Mouse (Mus musculus): ENCODE data around the gene D930048N14Rik.
"Not testable (repeated sequence)": the region's sequence is repeated elsewhere in the genome, so short reads cannot be mapped to it uniquely, and the experiment has no call there.

The D930048N14Rik gene

DNA sequence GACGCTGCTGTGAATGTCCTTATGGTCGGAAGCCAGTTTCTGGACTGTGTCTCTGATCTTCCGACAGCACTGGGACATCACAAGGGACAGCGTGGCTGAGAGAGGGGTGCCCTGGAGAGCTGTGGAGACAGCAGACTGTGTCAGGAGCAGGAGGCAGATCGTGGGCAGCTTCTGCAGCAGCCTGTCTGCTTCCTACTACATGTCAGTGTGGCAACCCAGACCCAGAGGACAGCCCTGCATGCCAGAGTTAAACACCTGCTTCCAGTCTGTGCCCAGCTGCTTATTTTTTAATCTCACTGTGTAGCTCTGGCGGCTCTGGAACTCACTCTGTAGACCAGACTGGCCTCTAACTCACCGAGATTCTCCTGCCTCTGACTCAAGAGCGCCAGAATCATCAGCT is 22.8 kb upstream of the D930048N14Rik start:
- no peak for DNase-seq (ENCODE audit: low spot score)

DNA sequence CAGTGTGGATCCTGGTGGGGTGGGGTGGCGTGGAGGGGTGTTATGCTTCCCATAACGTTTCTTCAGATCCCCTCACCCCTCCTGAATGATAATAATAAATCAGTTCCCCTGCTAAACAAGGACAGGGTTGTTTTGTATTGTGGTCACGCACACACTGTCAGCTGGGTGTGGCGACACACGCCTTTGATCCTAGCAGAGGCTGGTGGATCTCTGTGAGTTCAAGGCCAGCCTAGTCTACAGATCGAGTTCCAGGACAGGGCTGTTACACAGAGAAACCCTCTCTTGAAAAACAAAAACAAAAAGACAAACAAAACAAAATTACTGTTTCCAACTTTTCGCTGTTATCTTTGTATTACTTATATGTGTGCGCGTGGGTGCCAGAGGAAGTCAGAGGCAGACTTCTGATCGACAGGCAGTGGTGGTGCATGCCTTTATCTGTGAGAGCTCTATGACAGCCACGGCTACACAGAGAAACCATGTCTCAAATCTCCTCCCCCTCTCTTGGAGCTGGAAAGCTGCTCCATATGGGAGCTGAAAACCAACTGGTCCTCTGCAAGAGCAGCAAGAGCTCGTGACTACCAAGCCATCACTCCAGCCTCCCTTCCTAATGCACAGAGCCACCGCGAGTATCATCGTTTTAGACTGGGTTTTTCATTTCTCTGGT is 21.0 kb upstream of the D930048N14Rik start:
- DNase-seq (ENCODE audit: low spot score): no peak

DNA sequence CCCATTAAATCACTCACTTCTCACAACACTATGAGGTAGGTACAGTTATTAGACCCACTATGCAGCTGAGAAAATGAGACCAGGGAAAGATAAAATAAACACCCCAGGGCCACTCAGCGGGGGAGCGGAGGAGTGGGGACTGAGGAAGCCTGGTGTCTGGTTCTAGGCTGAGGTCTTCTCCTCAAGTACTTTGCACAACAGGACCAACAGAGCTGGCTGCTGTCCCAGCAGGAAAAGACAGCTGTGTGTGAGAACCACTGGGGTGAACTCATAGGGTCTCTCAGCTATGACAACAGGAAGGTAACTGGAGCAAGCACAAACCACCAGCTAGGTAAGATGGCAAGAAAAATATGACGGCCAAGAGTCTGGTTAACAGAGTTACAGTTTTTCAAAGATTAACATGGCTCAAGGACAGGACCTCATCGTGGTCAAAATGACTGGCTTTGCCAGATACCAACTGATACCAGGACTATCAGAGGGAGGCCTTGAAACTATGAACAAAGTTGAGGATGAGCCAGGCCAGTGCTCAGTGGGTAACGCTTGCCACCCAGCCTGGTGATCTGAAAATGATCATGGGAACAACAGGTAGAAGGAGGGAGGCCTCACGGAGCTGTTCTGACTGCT is 18.5 kb upstream of the D930048N14Rik start:
- DNase-seq (ENCODE audit: low spot score): no peak

DNA sequence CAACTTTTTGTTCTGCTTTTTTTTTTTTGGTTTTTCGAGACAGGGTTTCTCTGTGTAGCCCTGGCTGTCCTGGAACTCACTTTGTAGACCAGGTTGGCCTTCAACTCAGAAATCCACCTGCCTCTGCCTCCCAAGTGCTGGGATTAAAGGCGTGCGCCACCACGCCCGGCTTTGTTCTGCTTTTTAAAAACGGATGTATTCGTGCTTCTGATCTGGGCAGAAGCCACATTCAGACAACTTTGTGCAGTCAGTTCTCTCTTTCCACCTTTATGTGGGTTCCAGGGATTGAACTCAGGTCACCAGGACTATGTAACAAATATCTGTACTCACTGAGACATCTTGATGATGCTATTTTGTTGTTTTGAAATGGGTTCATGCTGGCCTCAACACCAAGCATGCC is 17.6 kb upstream of the D930048N14Rik start:
- DNase-seq (ENCODE audit: low spot score): not testable (repeated sequence)

DNA sequence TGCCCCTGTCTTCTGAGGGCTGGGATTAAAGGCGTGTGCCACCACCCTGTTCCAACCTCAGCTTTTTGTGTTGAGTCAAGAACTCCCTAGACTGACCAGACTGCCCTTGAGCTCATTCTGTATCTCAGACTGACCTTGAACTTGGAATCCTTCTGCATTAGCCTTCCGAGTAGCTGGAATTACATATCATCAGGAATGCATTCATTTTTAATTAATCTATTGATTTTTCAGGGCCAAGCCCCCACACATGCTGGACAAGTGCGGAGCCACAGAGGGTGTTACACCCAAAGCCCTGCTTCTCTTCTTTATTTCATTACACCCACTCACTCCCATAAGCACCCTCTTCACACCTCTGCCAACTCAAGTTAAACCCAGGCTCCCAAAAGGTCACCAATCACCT is 17.0 kb upstream of the D930048N14Rik start:
- no peak for DNase-seq (ENCODE audit: low spot score)

DNA sequence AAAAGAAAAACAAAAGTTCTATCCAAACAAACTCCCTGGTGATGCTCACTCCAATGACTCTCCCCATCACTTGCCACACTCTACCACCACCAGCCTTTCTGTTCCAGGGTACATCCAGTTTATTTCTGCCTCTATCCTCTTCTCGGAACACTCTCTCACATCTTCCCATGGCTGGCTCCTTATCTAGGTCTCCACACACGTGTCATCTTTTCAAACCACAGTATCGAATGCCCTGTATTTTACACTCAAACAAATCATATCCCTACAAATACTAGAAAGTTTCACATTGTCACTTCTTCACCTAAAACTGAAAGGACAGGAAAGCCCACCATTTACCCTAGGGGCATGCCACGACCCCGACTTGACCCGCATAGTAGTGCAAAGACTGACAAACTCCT is 15.6 kb upstream of the D930048N14Rik start:
- DNase-seq (ENCODE audit: low spot score): no peak

DNA sequence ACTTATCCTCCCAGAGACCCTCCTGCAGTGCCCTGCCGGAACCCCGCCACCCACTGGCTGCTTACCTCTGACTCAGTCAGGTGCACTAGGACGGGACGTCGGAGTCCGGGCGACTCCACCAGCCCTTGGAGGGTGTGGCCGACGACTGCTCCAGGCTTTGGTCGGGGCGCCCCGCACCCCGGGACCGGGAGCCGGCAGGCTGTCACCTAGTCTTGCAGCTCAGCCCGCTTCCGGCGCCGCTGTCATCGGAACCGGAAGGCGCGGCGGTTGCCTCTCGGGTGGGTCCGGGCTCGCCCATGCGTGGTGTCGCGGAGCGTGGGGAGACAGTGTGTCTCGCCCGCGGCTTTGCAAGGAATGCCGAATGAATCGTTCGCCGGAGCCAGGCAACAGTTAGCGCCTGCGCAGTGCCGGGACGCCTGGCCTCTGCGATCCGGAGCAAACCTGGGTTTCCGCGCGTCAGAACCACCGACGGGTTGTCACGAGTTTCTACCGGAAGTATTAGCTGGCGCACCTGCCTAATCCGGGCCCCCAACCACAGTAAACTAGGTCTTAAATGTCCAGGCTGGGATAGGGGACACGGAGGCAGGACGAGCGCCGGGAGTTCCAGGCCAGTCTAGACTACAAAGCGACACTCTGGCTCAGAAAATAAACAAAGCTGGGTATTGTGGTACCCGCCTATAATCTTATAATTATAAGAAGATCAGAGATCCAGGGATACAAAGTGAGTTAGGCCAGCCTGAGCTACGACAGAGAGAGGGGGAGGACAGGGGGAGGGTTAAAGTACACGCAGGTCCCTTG is 15.0 kb upstream of the D930048N14Rik start, which contains the start of gene Rmnd5b:
Rmnd5b (minus strand) TSS at position 372 of the 798 bp plus-strand sequence.
- DNase-seq (ENCODE audit: low spot score): peak; percentile 71

DNA sequence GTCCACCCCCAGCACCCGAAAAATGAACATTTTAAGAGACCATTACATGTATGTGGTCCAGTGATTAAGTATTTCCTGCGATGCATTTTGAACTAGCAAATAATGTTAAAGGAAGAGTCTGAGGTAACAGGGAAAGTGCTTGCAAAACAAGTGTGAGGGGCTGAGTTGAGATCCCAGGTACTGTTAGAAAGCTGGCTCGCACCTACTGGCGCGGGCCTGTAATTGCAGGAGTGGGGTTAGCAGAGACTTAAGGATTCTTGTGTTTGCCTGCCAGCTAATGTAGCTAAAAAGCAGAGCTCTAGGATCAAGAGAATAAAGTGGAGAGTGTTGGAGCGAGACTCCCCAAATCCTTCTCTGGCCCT is 14.4 kb upstream of the D930048N14Rik start:
- no peak for DNase-seq (ENCODE audit: low spot score)

DNA sequence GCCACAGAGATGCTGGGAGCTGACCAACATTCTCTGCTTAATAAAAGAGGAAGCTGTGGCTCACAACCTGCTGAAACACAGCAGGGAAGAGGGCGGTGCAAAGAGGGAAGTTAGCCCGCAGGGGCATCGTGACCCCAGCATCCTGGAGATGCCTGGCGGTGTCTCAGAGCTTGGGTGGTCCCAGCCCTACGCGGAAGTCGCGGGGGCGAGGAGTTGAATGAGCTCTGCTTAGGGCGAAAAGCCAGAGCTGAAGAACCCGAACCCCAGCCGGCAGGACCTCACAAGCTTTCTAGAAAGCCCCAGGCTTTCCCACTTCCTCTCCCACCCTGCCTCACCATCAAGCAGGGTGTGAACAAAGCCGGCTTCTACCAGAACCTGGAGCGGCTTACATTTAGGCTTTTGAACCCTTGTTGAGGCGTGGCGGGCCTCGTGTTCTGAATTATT is 12.8 kb upstream of the D930048N14Rik start:
- DNase-seq (ENCODE audit: low spot score): no peak

DNA sequence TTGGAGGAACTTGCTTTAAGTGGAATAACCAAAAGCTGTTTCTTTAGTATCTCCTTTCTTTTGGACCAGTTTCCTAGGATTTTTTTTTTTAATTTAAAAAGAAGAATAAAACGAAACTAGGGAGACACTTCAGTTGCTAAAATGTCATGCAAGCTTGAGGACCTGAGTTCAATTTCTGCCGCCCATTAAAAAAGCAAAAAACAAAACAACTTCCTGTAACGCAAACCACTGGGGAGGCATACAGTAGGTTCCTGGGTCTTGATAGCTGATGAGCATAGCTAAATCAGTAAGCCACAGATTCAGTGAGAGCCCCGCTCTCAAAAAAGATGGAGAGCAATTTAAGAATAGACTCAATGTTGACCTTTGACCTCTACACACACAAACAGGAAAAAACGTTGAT is 12.3 kb upstream of the D930048N14Rik start:
- DNase-seq (ENCODE audit: low spot score): no peak

DNA sequence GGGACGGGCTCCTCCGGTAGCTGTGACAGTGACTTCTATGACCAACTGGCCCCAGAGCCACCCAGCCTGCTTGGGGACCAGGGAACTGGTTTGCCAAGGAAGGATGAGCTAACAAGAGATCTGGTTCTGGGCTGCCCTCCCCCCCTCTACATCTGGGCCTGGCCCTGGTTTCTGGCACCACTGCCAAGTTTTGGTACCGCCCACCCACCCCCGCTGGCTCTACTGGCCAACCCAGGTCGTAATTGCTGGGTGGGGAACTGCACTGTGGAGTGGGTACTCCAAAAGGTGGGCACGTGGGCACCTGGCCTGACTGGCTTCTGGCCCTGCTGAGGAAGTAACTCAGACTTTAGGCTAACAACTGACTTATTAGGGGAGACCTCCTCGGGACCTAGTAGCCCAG is 10.0 kb upstream of the D930048N14Rik start:
- DNase-seq (ENCODE audit: low spot score): no peak

DNA sequence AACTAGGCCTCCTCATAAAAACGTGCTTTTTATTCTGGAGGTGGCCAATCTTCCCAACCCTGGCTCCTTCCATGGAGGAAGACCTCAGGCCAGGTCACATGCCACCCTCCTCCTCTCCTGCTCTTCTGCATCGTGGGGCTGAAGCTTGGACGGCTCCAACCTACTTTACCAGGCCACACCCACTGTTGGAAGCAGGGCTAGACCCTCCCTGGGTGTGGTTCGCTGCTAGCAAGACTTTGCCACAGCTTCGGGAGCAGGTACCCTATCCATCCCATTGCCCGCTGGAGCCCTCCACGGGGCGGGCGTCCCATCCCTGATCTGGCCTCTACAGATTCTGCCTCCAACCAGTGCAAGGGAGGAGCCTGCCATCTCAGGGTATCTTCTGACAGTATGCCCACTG is 7.6 kb upstream of the D930048N14Rik start:
- no peak for DNase-seq (ENCODE audit: low spot score)

DNA sequence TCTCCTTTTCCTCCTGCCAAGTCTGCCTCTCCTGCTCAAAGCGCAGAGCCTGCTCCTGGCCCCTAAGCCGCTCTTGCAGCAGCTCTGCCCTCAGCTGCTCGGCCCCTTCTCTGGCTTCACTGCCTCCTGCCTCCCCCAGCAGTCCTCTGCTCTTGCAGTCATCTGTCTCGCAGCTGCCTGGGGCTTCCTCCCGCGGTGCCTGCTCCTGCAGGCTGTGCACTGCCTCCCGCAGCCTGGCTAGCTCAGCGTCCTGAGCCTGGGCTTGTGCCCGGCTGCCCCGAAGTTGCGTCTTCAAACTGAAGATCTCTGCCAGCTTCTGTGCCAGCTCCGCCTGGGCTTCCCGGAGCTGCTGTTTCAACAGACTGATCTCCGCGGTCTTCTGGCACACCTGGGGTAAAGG is 7.0 kb upstream of the D930048N14Rik start:
- DNase-seq (ENCODE audit: low spot score): no peak

DNA sequence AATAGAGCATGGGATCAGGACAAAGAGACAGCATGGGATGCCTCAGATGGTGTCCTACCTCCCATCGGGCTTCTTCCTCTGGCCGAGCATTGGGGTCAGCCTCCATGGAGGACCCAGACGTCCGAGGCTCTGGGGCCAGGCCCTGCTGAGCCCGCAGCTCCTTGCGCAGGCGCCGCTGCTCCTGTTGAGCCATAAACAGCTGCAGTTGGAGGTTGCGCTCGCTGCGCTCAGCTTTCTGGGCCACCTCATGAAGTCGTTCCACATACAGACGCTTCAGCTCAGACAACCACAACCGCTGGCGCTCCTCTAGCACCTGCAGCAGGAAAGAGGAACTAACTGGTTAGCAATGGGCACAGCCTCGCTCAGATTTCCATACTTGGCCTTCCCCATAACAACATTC is 6.5 kb upstream of the D930048N14Rik start:
- no peak for DNase-seq (ENCODE audit: low spot score)

DNA sequence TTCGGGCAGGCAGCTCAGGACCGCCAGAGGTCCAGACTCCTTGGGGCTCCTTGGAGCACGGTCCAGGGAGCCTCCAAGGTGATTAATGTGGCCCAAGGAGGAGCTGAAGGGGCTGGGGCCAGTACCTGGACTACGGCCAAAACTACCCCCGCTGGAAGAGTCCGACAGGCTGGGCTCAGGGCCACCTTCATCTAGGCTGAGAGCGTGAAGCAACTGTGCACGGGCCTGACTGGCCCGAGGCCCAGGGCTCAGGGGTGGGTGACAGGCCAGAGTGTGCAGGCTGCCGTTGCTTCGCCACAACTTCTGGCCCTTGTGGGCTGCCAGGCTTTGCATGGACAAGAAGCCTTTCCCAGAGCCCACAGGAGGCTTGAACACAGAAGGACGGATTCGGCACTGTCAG is 5.5 kb upstream of the D930048N14Rik start:
- DNase-seq (ENCODE audit: low spot score): no peak

DNA sequence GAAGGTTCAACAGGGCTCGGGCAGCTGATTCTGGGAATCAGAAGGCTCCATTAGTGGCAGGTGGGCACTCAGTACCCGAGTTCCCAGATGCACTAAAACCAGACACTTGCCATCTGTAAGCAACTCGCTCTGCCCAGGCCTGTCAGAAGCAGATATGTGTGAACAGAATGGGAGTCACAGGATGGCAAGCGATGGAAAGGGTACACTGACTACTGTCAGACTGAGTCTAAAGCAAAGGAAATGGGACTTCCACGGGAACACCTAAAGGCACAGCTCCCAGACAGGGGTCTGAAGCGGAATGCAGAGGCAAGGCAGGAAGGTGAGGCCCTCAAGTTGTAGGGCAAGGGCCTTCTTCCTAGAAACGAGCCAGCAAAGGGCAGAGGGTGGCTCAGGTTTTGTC is 4.5 kb upstream of the D930048N14Rik start:
- DNase-seq (ENCODE audit: low spot score): no peak

DNA sequence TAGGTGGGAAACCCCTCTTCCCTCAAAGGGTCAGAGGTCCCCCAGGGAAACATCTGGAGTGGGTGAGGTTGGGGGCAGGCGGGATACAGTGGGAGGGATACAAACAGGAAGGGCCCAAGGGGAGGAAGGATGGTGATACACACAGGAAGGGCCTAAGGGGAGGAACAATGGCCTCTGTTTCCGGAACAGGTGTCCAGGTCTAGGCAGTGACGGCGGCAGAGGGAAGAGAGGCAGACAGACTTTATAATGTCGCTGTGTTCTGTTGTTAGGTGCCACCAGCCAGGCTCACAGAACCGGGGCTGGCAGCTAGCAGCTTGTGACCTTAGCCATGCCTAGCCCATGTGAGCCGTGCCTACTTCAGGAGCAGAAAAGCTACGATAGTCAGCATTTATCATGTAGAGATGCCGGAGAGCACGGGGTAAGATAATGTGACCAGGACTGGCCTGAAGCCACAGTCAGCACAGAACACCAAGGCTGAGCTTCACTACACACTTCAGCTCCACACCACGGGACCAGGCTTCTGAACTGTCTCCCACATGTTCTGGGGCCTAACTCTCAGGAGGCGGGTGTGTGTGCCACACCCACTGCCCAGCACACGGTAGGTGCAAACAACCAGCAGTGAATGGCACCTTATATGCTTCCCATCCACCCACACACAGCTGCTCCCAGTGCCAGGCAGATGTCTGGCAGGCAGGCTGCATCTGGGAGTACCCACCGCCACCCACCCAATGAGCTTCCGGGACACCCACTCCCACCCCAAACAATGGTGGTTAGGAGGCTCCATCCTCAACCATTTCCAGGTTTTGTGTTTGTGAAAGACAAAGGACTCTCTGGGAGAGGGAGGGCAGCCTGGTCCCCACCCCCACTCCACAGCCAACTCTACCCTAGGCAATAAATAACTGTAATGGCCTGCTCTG is 3.7 kb upstream of the D930048N14Rik start:
- no peak for DNase-seq (ENCODE audit: low spot score)

DNA sequence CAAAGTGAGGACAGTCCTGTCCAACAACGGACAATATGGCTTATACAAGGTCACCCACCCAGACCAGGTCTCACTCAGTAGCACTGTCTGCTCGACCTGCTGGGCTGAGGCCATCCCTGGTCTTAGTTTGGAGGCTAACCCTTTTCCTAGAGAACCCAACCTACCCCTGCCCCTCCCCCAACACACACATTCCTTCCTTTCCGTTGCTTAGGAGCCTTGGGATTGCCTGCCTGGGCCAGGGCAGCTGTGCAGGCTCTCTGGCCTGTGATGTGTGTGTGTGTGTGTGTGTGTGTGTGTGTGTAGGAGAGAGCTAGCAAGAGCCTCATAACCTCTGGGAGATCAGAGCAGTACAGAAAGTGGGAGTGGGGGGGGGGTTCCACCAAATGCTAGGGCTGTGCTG is 2.2 kb upstream of the D930048N14Rik start:
- no peak for DNase-seq (ENCODE audit: low spot score)

DNA sequence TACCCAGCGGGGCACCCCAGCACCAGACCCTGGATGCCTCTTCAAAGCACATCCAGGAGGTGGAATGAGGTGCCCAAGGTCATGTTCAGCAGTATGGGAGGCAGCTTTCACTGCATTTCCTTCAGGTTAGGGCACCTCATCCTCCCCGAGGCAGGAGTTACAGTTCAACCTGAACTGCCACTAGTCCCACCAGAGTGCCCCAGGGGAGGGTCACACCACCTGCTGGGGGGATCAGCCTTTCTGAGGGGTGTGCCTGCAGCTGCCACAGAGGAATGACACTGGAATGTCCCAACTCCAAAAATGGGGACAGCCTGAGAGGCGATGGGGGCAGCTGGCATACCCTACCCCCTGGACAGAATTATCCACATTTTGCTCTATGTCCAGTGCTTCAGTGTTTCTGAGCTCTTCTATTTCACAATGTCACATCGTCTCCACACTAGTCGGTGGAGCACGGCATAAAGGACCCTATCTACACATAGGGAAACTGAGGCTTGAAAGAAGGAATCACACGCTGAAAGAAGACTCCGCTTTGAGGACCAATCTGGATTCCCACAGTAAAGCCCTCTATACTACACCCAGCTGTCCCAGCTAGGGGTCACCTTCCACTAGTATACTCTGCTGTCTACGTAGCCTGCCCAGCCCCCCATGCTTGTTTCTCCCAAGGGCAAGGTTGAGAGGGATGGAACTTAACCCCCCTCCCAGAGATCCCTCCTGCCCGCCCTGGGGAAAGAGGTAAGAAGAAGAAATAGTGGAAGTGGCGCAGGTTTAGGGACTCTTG is 1.5 kb upstream of the D930048N14Rik start:
- DNase-seq (ENCODE audit: low spot score): no peak

DNA sequence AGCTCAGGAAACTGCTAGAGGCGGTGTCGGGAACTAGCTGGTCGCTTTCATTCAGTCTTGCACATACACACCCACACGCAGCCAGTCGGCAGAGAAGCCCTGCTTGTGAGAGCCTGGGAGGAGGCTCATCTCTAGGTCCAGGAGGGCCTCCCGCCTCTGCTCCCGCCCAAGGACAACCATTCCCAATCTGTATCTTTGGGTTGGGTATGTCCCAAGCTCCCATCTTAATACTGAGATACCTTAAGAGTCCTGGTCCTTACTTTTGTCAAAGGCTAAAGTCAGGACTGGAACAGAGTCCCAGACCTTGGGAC is 910 bp upstream of the D930048N14Rik start:
- DNase-seq (ENCODE audit: low spot score): no peak

DNA sequence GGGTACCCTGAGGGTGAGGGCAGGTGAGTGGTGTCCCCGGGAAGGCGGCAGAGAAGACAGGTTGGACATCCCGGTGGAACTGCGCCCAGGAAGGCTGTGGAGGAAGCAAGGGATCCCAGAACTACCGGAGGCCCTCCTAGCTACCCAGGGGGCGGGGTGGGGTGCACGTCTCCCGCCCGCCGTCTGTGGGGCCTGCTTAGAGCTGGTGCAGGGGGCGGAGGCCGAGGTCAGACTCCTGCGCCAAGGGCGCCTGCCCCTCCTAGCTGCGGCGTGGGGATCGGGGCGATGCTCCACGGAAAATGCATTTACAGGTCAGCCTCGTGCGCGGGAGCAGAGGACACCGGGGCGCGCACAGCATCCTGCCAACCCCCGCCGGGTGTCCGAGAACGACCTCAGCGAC is 493 bp upstream of the D930048N14Rik start:
- no peak for DNase-seq (ENCODE audit: low spot score)
